Mouse (Mus musculus) embryonic facial prominence, embryonic 13.5 days (tissue): ENCODE measurements around the gene Arap2. TPM values are rescaled to one million over a fixed set of nuclear protein-coding genes. Genes with fewer than 3 reads are reported as not detected.

ENCODE experiments used
- ATAC-seq: fragments of 200-750 bp; cut with Nextera tagmentation; 2 replicates; pipeline ENCODE4 v1.8.0; 2017; ENCODE audit warnings: low read depth; ENCODE audit not compliant: insufficient number of reproducible peaks, insufficient read depth, low FRiP score, low TSS enrichment
- H3K27ac ChIP-seq: fragments of 300-500 bp; sonication (generic); 2 replicates; pipeline ENCODE4 v1.5.1; 2015; ENCODE audit warnings: moderate library complexity, mild to moderate bottlenecking, inconsistent platforms
- H3K27me3 ChIP-seq: fragments of 300-500 bp; sonication (generic); 2 replicates; pipeline ENCODE4 v1.6.1; 2015; ENCODE audit warnings: mild to moderate bottlenecking, inconsistent platforms
- H3K36me3 ChIP-seq: fragments of 300-500 bp; sonication (generic); 2 replicates; pipeline ENCODE4 v1.6.1; 2015; ENCODE audit warnings: mild to moderate bottlenecking, inconsistent platforms
- H3K4me1 ChIP-seq: fragments of 300-500 bp; sonication (generic); 2 replicates; pipeline ENCODE4 v1.6.1; 2015; ENCODE audit warnings: inconsistent platforms
- H3K4me2 ChIP-seq: fragments of 300-500 bp; sonication (generic); 2 replicates; pipeline ENCODE4 v1.6.1; 2015; ENCODE audit warnings: moderate library complexity, mild to moderate bottlenecking, inconsistent platforms
- H3K4me3 ChIP-seq: fragments of 300-500 bp; sonication (generic); 2 replicates; pipeline ENCODE4 v1.5.1; 2015; ENCODE audit warnings: mild to moderate bottlenecking, inconsistent platforms
- H3K9ac ChIP-seq: fragments of 300-500 bp; sonication (generic); 2 replicates; pipeline ENCODE4 v1.6.1; 2015; ENCODE audit warnings: mild to moderate bottlenecking, inconsistent platforms
- H3K9me3 ChIP-seq: fragments of 300-500 bp; sonication (generic); 2 replicates; pipeline ENCODE4 v1.6.1; 2016; ENCODE audit warnings: inconsistent platforms
- WGBS: fragments of 180-500 bp; shearing (Covaris S2); methylation state at CpG from one replicate; pipeline ENCODE4 v1.1.7; 2015; ENCODE audit warnings: mixed read lengths; 5-methylcytosine and 5-hydroxymethylcytosine counted together
- polyA plus RNA-seq: library from polyadenylated mRNA; unstranded; fragments of >200 nt; fragmentation: Nextera tagmentation; extraction: Ambion mirVana; gene quantifications from 2 replicates; pipeline ENCODE4 v1.2.1, GENCODE M21; 2015

Arap2 gene
- polyA plus RNA-seq, 1 experiment from 2014 or later: 6.2 TPM

DNA sequence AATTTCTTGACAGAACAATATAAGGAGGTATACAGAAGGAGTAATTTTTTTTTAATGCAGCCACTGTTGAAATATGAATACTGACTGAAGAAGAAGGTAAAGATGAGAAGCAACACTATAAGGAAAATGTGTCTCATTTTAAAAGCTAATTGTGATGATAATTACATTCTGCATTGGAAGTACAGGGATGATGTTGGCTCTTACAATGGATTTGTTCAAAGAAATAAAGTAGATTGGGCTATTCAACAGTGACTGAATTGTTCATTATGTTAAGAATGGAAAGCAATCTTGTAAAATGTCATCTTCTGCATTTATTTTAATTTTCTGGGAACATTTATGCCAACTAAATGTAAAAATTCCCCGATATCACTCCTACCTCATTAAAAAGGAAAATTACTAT, 178.6 kb downstream of the Arap2 start:
- ATAC-seq: no peak
- 83% methylated on average over 1 of the region's 1 CpGs for WGBS
- Histone ChIP-seq H3K27ac (no peak overlapping the region), H3K4me2 (no peak overlapping the region), H3K4me1 (no peaks in the 10 kb centered on the region), H3K9ac (no peak overlapping the region), H3K9me3 (no peaks in the 10 kb centered on the region), H3K4me3 (no peak overlapping the region), H3K27me3 (no peaks in the 10 kb centered on the region), H3K36me3 (no peaks in the 10 kb centered on the region)

DNA sequence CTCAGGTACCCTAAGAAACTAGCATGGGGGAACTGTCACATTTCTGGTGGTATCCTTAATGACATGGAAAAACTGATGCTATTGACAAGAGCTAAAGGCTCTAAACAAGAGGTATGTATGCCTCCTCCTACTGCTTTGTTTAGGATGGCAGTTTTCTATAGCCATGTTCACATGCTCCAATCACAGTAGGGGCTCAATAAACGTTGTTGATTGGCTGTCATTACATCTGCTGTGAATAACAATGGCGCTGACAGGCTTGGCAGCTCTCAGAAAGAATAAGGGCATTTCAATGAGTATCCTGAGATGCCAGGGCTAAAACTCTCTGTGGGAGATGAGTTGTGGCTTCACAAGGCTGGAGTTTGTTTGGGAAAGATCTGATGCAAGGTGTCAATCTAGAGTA, 183.3 kb downstream of the Arap2 start:
- Histone ChIP-seq H3K9me3 (no peaks in the 10 kb centered on the region), H3K9ac (no peak overlapping the region), H3K36me3 (no peaks in the 10 kb centered on the region), H3K27me3 (no peaks in the 10 kb centered on the region), H3K4me2 (no peak overlapping the region), H3K4me1 (no peaks in the 10 kb centered on the region), H3K27ac (no peak overlapping the region), H3K4me3 (no peak overlapping the region)
- ATAC-seq: no peak
- whole genome bisulfite sequencing: 32% methylated on average over 2 of the region's 2 CpGs

DNA sequence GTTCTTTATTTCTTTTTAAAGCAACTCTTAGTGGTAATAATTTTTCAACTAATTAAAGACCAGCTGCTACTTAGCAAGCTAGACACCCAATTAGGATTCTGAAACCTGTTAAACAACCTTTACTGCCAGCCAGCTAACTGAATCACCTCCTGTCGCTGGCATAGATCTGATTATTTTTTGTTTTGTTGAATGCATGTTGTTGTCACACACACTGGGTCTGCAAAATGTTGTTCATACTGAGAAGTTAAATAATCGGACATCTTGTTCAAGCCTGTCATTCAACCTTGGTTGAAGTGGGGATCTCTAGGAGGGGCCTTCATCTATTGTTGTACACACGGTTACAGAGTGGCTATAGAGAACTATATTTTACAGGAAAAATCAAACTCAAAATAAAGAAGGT, 184.3 kb downstream of the Arap2 start:
- Histone ChIP-seq H3K4me1 (no peaks in the 10 kb centered on the region), H3K4me2 (no peak overlapping the region), H3K9ac (no peak overlapping the region), H3K9me3 (no peaks in the 10 kb centered on the region), H3K27ac (no peak overlapping the region), H3K36me3 (no peaks in the 10 kb centered on the region), H3K27me3 (no peaks in the 10 kb centered on the region), H3K4me3 (no peak overlapping the region)
- ATAC-seq: no peak
- 74% methylated on average over 3 of the region's 3 CpGs for WGBS

DNA sequence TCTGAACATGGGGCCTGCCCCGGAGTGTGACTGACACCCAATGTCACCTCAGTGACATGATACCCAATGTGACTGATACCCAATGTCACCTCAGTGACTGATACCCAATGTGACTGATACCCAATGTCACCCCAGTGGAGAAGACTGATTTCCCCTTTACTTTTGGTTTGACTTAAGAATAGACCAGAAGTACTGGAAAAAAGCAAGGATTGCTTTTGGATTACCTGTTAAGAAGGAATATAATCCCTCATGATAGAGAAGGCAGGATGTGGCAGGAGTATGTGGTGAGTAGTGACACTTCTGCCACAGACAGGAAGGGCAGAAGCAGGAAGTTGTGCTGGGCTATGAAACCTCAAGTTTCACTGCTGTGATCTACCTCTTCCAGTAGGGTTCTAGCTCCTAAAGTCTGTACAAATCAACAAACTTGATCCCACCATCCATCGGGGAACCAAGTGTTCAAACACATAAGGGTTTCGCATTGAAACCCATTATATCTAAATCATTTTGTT, 191.6 kb downstream of the Arap2 start:
- WGBS: 95% methylated on average over 3 of the region's 3 CpGs
- no peaks in the 10 kb centered on the region for H3K4me1 ChIP-seq

More for the DNA sequence above, 191.6 kb downstream of the Arap2 start:
- Histone ChIP-seq H3K9ac (no peak overlapping the region), H3K4me2 (no peak overlapping the region), H3K9me3 (no peaks in the 10 kb centered on the region), H3K36me3 (no peaks in the 10 kb centered on the region), H3K27me3 (no peaks in the 10 kb centered on the region), H3K27ac (no peak overlapping the region), H3K4me3 (no peak overlapping the region)
- ATAC-seq: no peak

Other genes starting within 250 kb of the Arap2 start
- not detected in 2 replicates for gene Dthd1, start 47.7 kb upstream of the Arap2 start, polyA plus RNA-seq